Mouse (Mus musculus) midbrain, embryonic 11.5 days (tissue): ENCODE measurements around the gene Stx1a. TPM values are rescaled to one million over a fixed set of nuclear protein-coding genes. Genes with fewer than 3 reads are reported as not detected.

ENCODE experiments used
- ATAC-seq: fragments of 200-750 bp; cut with Nextera tagmentation; 2 replicates; pipeline ENCODE4 v1.8.0; 2017; ENCODE audit warnings: moderate TSS enrichment, moderate library complexity; ENCODE audit not compliant: low FRiP score
- DNase-seq: peaks from one replicate; pipeline ENCODE4 v3.0.0; 2015; ENCODE audit warnings: low spot score; ENCODE audit errors: missing footprints
- H3K27ac ChIP-seq: fragments of 300-500 bp; sonication (generic); 2 replicates; pipeline ENCODE4 v1.5.1; 2014; ENCODE audit warnings: low read depth, low read length
- H3K27me3 ChIP-seq: fragments of 300-500 bp; sonication (generic); 2 replicates; pipeline ENCODE4 v1.6.1; 2014; ENCODE audit warnings: mild to moderate bottlenecking, low read length, moderate library complexity, mixed read lengths; ENCODE audit not compliant: control insufficient read depth, insufficient read depth
- H3K36me3 ChIP-seq: fragments of 300-500 bp; sonication (generic); 2 replicates; pipeline ENCODE4 v1.6.1; 2014; ENCODE audit warnings: mild to moderate bottlenecking, low read length, moderate library complexity, mixed read lengths; ENCODE audit not compliant: control insufficient read depth, insufficient read depth
- H3K4me1 ChIP-seq: fragments of 300-500 bp; sonication (generic); 2 replicates; pipeline ENCODE4 v1.6.1; 2014; ENCODE audit warnings: low read length; ENCODE audit not compliant: control insufficient read depth, insufficient read depth
- H3K4me2 ChIP-seq: fragments of 300-500 bp; sonication (generic); 2 replicates; pipeline ENCODE4 v1.6.1; 2014; ENCODE audit warnings: mild to moderate bottlenecking, moderate library complexity
- H3K4me3 ChIP-seq: fragments of 300-500 bp; sonication (generic); 2 replicates; pipeline ENCODE4 v1.5.1; 2014; ENCODE audit warnings: low read depth, low read length
- H3K9ac ChIP-seq: fragments of 300-500 bp; sonication (generic); 2 replicates; pipeline ENCODE4 v1.6.1; 2014; ENCODE audit warnings: low read length
- H3K9me3 ChIP-seq: fragments of 300-500 bp; sonication (generic); 2 replicates; pipeline ENCODE4 v1.6.1; 2016; ENCODE audit warnings: low read length; ENCODE audit not compliant: control insufficient read depth
- WGBS: fragments of 180-500 bp; shearing (Covaris S2); extraction: QIAGEN DNeasy Blood & Tissue Kit; methylation state at CpG from one replicate; pipeline ENCODE4 v1.1.7; 2014; 5-methylcytosine and 5-hydroxymethylcytosine counted together
- polyA plus RNA-seq: library from polyadenylated mRNA; unstranded; fragments of >200 nt; fragmentation: Nextera tagmentation; extraction: Ambion mirVana; gene quantifications from 2 replicates; pipeline ENCODE4 v1.2.1, GENCODE M21; 2014

Stx1a gene
- polyA plus RNA-seq, 1 experiment from 2014 or later, result 17.7 TPM

GRCm38 (mm10) chr5:135080539-135080938 lies 57.3 kb downstream of the Stx1a start:
- no peak for ATAC-seq
- WGBS, result 92% methylated on average over 5 of the region's 5 CpGs

GRCm38 (mm10) chr5:135086871-135087270 lies 63.6 kb downstream of the Stx1a start:
- WGBS, result 64% methylated on average over 4 of the region's 4 CpGs
- H3K27me3 ChIP-seq, result peaks cover 22% of the 10 kb centered on the region
- peaks cover 4% of the 10 kb centered on the region; the same call in 1 of the 2 replicates for H3K4me1 ChIP-seq
- H3K27ac ChIP-seq, result no peak overlapping the region
- DNase-seq (no peak), ATAC-seq (no peak)
- no peak overlapping the region for H3K4me3 ChIP-seq
- no peak overlapping the region for H3K4me2 ChIP-seq
- no peaks in the 10 kb centered on the region for H3K9me3 ChIP-seq
- no peak overlapping the region for H3K9ac ChIP-seq
- H3K36me3 ChIP-seq, result no peaks in the 10 kb centered on the region

More at GRCm38 (mm10) chr5:135080539-135080938, 57.3 kb downstream of the Stx1a start:
- H3K27ac ChIP-seq, result no peak overlapping the region
- peaks cover 6% of the 10 kb centered on the region for H3K4me1 ChIP-seq
- H3K4me3 ChIP-seq, result no peak overlapping the region
- DNase-seq, result peak; percentile 37
- no peaks in the 10 kb centered on the region for H3K9me3 ChIP-seq
- no peaks in the 10 kb centered on the region for H3K36me3 ChIP-seq
- H3K4me2 ChIP-seq, result no peak overlapping the region
- no peaks in the 10 kb centered on the region for H3K27me3 ChIP-seq
- H3K9ac ChIP-seq, result no peak overlapping the region

GRCm38 (mm10) chr5:135089653-135090052 lies 66.4 kb downstream of the Stx1a start, which contains the start of gene Mlxipl:
Mlxipl (plus strand) TSS chr5:135089890.
- WGBS, result 3% methylated on average over 37 of the region's 39 CpGs
- ATAC-seq, result no peak
- Histone ChIP-seq H3K4me2 (peak within 1 kb of the TSS; percentile 26; the same call in 1 of the 2 replicates), H3K36me3 (no peaks in the 10 kb centered on the region), H3K4me1 (peaks cover 4% of the 10 kb centered on the region; the same call in 1 of the 2 replicates), H3K9me3 (no peaks in the 10 kb centered on the region), H3K4me3 (peak within 1 kb of the TSS; percentile 6; the same call in 1 of the 2 replicates), H3K27me3 (peaks cover 22% of the 10 kb centered on the region), H3K27ac (no peak within 1 kb of the TSS), H3K9ac (peak within 1 kb of the TSS; percentile 7; the same call in 1 of the 2 replicates)
- DNase-seq, result peak; percentile 83

Other genes with a start within 250 kb of the Stx1a start
- gene Tmem270, start 116.7 kb upstream of the Stx1a start, polyA plus RNA-seq, result not detected in 2 replicates
- 3.8 and 3.9 TPM in 2 replicates for gene Cldn13, start 108.0 kb upstream of the Stx1a start, polyA plus RNA-seq
- gene Mettl27, start 91.1 kb upstream of the Stx1a start, polyA plus RNA-seq, result 9.1 and 9.2 TPM in 2 replicates
- gene Cldn4, start 76.5 kb upstream of the Stx1a start, polyA plus RNA-seq, result 2.5 and 2.7 TPM in 2 replicates
- gene Cldn3, start 37.3 kb upstream of the Stx1a start, polyA plus RNA-seq, result 0.59 and 1.4 TPM in 2 replicates
- 37.8 and 41.2 TPM in 2 replicates for gene Abhd11, start 14.3 kb upstream of the Stx1a start, polyA plus RNA-seq
- gene Dnajc30, start 40.7 kb downstream of the Stx1a start, polyA plus RNA-seq, result 30.0 and 30.2 TPM in 2 replicates
- gene Bud23, start 41.5 kb downstream of the Stx1a start, polyA plus RNA-seq, result 105 and 116 TPM in 2 replicates
- gene Vps37d, start 54.8 kb downstream of the Stx1a start, polyA plus RNA-seq, result 6.8 and 9.6 TPM in 2 replicates
- 1.2 and 2.1 TPM in 2 replicates for gene Mlxipl, start 66.4 kb downstream of the Stx1a start, polyA plus RNA-seq
- 20.1 and 21.2 TPM in 2 replicates for gene Tbl2, start 126.2 kb downstream of the Stx1a start, polyA plus RNA-seq
- gene Bcl7b, start 144.8 kb downstream of the Stx1a start, polyA plus RNA-seq, result 39.2 and 42.6 TPM in 2 replicates
- gene Baz1b, start 163.8 kb downstream of the Stx1a start, polyA plus RNA-seq, result 57.7 and 60.6 TPM in 2 replicates
- 7.6 and 9.9 TPM in 2 replicates for gene Fzd9, start 227.7 kb downstream of the Stx1a start, polyA plus RNA-seq